Mouse (Mus musculus): ENCODE results near the gene Rgn.

Rgn gene

DNA sequence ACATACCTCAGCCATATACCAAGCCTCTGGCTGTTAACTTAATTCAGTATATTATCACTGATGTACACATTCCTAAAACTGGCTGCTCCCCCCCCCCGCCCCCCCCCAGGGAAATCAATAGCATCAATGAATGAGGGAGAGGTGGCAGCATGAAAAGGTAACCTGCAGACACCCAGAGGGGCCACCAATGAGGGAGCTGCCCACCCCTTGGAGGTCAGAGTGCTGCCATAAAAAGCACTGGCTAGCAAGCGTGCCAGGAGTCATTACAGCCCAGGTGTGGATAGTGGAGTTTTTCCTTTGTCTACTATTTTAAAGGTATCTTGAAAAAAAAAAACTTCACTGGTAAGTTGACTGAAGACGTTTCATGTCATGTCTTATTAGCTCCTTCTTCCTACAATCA is at the start of gene Rgn:
Gene Rgn (plus strand): TSS at position 256 of the 400 bp plus-strand sequence.
- no peak for DNase-seq (ENCODE audit: low spot score)

DNA sequence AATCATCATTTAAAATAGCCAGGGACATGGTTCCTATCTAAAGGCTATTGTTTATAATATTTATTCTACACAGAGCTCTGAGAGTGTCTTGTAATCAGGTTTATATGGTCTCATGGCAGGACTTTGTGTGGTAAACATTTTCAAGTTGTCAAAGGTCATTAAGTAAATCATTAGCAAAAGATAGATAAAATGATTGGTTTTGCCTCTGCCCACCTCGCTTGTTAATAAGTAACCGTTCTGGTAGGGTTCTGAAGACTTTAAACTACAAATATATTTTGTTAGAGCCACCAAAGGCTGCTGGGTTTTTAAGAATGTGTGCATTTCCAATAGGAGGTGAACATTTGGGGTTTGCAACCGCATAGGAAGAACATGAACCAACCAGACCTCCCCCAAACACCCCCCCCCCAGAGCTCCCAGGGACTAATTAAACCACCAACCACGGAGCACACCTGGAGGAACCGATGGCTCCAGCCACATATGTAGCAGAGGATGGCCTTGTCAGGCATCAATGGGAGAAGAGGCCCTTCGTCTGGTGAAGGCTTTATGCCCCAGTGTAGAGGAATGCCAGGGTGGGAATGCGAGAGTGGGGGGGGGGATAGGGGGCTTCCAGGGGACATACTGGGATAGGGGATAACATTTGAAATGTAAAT is 29.2 kb upstream of the Rgn start:
- DNase-seq (ENCODE audit: low spot score) = no peak

DNA sequence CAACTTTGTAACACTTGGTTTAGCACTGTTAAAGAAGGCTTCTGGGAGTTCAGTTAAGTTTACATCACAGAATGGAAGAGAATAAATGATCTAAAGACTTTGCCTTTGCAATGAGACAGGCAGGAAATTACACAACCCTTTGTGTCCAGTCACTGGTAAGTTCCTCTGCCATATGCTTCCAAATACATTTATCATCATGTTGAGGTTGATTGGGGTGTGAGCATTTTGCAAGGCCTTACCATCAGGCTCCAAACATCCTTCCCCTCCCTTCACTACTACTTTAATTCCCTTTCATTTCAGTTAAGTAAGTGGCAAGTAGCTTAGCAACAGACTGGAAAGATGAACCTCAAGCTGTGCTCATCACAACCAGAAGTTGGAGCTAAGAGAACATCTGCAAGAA is 28.0 kb upstream of the Rgn start:
- DNase-seq (ENCODE audit: low spot score) = no peak

DNA sequence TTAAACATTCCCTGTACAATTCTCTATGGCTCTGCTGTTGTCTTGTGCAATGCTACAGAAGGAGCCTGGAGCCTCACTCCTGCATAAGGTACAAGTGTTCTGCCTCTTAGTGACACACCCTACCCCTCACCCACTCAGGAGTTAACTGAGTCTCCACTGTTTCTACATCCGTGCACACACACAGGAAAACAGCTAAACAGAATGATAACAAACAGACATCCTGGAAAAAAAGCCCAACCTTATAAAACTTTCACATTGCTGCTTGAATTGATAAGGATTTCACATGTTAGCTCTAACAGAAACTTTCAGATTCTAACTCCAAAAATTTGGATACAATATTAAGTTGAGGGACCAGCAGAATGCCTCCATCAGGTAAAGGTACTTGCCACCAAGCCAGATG is 17.0 kb upstream of the Rgn start:
- DNase-seq (ENCODE audit: low spot score) = no peak

DNA sequence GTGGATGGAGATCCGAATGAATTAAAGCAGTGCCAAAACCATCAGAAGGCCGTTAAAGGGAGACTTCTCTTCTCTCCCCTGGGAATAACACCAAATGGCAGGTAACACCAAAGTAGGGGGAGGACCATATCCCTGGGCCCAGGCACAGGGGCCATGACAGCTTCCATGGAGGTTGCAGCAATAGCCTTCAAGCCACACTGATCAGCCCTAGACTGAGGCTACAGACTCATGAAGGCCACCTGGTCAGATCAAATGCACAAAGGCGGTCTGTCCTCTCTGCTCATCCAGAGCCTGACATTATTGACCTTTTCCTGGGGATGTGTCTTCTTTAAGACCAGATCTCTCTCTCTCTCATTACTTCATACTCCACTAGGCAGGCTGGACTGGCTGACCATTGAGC is 5.7 kb upstream of the Rgn start:
- DNase-seq (ENCODE audit: low spot score) = no peak

DNA sequence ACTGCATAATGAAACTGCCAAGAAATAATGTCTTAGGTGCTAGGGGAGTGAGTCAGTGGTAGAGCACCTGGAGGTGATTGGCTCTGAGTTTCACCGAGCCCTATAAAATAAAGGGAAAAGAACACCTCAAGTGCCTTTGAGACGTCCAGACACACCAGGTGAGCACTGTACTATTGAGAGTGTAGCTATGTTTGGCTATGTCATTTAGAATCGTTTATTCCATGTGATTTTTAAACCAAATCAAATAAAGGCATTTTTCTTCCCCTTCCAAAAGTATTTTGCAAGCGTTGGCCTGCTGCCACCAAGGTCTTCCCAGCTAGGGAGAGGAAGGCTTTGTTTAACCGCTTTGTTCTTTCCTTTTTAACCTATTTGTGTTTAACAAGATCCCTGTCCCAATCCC is 2.0 kb upstream of the Rgn start:
- DNase-seq (ENCODE audit: low spot score) = peak; percentile 3

DNA sequence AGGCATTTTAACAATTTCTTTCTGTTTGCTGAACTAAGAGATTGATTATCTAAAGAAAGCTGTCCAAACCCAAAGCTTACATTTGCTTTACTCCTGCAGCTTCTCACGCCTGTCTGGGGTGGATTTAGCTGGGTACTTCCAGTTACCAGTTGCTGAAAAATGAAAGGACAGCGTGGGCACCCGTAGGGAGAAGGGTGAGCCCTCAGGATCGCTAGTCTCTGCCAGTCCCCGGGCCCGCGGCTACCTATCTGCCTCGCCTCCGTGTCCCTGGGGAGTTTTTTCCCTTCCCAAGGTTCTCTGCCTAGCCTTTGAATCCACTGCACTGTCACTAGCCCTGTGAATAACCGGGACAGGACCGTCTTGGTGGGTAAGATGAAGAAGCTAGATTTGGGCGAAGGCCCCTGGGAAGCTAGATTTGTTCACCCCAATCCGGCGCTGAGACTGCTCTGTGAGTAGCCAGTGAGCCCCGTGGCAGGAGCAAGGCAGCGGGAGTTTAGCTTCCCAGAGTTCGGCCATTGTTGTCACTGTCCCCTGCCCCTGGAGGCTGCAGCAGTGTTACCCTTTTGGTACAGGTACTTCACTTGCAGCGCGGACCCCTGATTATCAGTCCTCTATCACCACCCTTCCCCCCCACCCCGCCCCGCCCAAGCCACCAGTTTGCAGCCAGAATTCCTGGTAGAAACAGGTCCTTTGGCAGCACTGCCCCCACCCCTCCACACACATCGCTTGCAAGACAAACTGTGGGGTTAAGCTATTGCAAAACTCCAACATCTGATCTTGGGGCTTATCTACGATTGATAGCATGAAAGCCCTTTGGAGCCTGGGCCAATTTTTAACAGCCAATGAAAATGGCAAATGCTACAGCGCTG is 1.3 kb upstream of the Rgn start:
- DNase-seq (ENCODE audit: low spot score) = peak; percentile 9

DNA sequence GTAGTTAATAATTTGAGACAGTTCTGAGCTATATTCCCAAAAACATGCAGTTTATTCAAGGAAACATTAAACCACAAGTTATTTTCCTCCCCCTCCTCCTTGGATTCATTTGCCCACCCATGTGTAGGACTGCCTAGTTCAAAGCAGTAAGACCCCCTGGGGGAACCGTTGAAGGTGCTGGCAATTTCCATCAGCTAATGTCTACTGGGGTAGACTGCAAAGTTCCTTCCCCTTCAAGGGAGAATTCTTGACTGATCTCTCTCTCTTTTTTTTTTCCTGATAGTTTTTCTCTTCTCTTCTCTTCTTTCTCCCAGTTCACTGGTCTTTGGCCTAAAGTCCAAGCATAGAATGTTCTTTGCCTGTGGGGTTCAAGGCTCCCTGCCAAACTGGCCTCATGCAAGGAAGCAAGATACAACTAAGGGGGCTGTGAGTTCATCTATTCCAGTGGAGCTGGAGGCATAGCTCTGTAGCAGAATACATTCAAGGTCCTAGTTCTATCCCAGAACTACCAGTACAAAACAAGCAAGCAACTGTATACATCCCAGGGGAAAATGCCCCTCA is 627 bp upstream of the Rgn start:
- DNase-seq (ENCODE audit: low spot score) = no peak

DNA sequence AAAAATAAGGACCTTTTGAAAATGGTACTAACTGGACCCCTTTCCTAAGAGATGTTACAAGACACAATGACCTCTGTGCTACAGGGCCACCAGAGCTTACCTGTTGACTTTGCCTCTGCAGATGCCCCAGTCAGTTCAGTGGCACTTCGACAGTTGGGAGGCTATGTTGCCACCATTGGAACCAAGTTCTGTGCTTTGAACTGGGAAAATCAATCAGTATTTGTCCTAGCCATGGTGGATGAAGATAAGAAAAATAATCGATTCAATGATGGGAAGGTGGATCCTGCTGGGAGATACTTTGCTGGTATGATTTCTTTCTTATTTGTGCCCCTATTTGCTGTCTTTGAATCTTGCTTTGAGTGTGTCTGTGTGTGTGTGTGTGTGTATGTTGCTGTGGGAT is 2.6 kb downstream of the Rgn start:
- no peak for DNase-seq (ENCODE audit: low spot score)

DNA sequence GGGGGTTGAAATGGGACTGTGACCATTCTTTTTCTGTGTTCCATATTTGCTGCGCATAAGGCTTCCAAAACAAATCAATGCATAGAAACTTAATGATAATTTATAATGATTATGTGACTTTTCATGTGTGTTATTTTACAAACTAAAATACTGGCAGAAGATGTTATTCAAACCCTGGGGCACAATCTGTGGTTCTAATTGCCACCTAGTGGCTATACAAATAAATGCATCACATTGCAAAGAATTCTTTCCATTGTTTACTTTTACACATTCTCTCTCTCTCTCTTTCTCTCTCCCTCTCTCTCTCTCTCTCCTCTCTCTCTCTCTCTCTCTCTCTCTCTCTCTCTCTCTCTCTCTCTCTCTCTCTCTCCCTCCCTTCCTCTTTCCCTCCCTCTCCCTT is 12.3 kb downstream of the Rgn start:
- DNase-seq (ENCODE audit: low spot score) = no peak

DNA sequence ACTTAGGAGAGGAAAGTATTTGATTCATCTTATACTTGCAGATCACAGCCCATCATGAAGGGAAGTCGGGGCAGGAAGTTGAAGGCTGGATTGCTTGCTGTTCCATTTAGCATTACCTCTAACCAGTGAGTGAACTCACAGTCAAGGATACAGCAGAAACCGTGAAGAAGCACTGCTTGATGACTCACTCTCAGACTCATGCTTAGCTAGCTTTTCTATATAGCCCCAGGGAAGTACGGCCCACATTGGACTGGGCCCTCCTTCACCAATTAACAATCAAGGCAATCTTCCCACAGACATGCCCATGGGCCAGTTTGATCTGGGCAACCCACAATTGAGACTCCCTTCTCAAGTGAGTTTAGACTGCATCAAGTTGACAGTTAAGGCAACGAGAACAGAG is 14.4 kb downstream of the Rgn start:
- no peak for DNase-seq (ENCODE audit: low spot score)

DNA sequence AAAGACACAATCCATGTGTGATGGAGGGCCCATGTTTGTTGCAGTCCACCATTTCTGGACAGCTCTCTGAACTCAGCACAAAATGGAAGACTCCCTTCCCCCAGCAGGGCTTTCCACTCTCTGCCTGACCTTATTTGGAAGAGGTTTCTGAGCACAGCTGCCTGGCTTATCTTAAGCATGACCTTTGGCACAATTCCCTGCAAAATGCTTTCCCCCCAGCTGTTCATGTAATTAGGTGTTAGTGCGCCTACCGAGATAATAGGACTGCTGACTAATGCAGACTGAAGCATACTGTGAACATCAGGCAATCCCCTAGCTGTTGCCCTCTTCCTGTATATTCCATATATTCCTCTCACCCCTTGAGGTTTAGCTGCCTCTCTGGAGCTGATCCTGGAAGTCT is 21.4 kb downstream of the Rgn start:
- peak; percentile 3 for DNase-seq (ENCODE audit: low spot score)

DNA sequence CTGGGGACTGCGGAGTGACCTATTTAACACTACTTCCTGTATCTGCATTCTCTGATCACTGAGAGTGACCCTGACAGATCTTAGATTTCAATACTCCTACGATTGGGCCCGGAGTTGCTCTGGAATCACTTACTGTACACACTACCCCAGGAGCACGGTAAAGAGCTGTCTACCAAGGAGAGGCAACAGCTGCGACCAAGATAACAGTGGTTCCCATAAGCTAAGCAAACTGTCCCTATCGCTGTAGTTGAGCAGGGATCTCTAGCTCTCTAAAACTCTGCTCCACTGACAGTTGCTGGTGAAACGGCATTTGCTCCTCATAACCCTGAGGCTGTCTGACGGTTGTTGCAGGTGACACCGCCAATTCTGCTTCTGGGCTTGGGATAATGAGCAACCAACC is 23.1 kb downstream of the Rgn start:
- DNase-seq (ENCODE audit: low spot score) = no peak

DNA sequence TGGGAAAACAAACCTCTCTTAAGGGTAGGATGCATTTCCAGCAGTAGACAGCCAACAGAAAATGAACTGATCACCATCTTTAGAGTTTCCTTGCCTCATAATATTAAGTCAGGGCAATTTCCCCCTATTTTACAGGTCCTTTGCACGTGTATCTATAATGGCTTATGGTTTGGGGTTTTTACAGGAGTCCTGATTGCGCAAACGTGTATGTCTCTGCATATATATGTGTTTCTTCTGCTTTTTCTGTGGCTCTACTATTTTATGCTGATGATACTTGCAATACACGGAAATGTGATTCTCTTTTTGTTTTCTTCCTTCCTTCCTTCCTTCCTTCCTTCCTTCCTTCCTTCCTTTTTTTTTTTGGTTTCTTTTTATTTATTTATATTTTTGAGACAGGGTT is 24.3 kb downstream of the Rgn start:
- no peak for DNase-seq (ENCODE audit: low spot score)

DNA sequence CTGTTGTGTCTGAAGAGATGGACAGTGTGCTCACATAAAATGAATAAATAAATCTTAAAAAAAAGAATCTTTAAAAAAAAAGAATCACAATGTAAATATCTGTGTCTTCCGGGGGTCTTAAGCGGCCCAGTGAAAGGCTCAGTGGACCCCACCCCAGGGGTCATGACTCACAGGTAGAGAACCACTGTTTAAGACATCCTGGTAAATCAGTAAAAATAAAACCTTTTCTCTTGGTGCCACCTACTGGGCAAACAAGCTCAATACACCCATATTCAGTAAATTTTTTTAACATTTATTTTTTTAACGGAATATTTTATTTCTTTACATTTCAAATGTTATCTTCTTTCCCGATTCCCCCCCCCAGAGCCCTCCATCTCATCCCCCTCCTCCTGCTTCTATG is 38.4 kb downstream of the Rgn start:
- DNase-seq (ENCODE audit: low spot score) = no peak

DNA sequence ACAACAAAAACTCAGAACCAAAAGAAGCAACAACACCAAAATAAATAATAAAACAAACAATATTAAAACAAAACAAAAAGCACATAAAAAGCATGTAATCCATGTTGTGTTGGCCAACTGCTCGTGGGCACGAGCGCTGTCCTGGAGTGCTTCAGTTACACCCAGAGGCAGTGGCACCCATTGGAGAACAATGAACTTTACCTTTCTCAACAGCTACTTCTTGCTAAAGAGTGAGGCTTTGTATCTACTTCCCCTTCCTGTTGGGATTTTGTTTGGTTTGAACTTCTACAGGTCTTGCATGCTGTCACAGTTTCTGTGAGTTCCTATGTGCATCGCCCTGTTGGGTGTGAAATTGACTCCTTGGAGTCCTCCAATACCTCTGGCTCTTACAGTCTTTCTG is 58.9 kb downstream of the Rgn start:
- no peak for DNase-seq (ENCODE audit: low spot score)
